Mouse (Mus musculus): ENCODE measurements at regions not wholly inside any gene's neighbourhood (a gene's known extent, or its start where the extent isn't known, plus 50 kb on each side); places are given as distances from the start of the nearest gene placed in this dataset.
A peak's percentile ranks its signal among the peaks of the same experiment; 100 is the strongest.
"Not testable (repeated sequence)": the region's sequence is repeated elsewhere in the genome, so short reads cannot be mapped to it uniquely, and the experiment has no call there.

GRCm38 (mm10) chr1:113412858-113413257 is 1548.1 kb upstream of the Dsel start:
- peak in 1 of 2 experiments; percentile 60 for DNase-seq
- H3K27me3 ChIP-seq (ENCODE audit: control insufficient read depth, insufficient read depth, low read length): no peaks in the 10 kb centered on the region
- WGBS: 17% methylated on average over 3 of the region's 3 CpGs
- no peak overlapping the region for H3K27ac ChIP-seq (ENCODE audit: insufficient read depth, low read length)
- no peak overlapping the region for H3K4me3 ChIP-seq (replicated peaks; ENCODE audit: insufficient read depth, low read depth, low read length)
- no peak for TF ChIP-seq POLR2A (IDR thresholded peaks at IDR 0.05; ENCODE audit: borderline replicate concordance, insufficient read depth, low read length)
- TF ChIP-seq CTCF (IDR thresholded peaks at IDR 0.05; ENCODE audit: borderline replicate concordance, insufficient read depth, low read depth, low read length): no peak
- H3K4me1 ChIP-seq (ENCODE audit: control insufficient read depth, insufficient read depth, low read length): no peaks in the 10 kb centered on the region

- no peak for TF ChIP-seq POLR2A (IDR thresholded peaks at IDR 0.05; ENCODE audit: borderline replicate concordance, insufficient read depth, low read length)
- no peak for TF ChIP-seq CTCF (IDR thresholded peaks at IDR 0.05; ENCODE audit: borderline replicate concordance, insufficient read depth, low read depth, low read length)
- no peaks in the 10 kb centered on the region for H3K27me3 ChIP-seq (ENCODE audit: control insufficient read depth, insufficient read depth, low read length)
- no peak overlapping the region for H3K4me3 ChIP-seq (replicated peaks; ENCODE audit: insufficient read depth, low read depth, low read length)
- H3K27ac ChIP-seq (ENCODE audit: insufficient read depth, low read length): no peak overlapping the region
- no peaks in the 10 kb centered on the region for H3K4me1 ChIP-seq (ENCODE audit: control insufficient read depth, insufficient read depth, low read length)
- DNase-seq: no peak
- WGBS: 85% methylated on average over 6 of the region's 6 CpGs
Measured at GRCm38 (mm10) chr1:113395267-113395824, 1530.6 kb upstream of the Dsel start.

- DNase-seq; H3K4me1 ChIP-seq (ENCODE audit: control insufficient read depth, insufficient read depth, low read length); H3K27me3 ChIP-seq (ENCODE audit: control insufficient read depth, insufficient read depth, low read length); H3K4me3 ChIP-seq (replicated peaks; ENCODE audit: insufficient read depth, low read depth, low read length); H3K27ac ChIP-seq (ENCODE audit: insufficient read depth, low read length): not testable (repeated sequence)
- 84% methylated on average over 3 of the region's 3 CpGs for WGBS
Measured at GRCm38 (mm10) chr1:113394326-113394725, 1529.6 kb upstream of the Dsel start.

GRCm38 (mm10) chr1:113392962-113393361 is 1528.2 kb upstream of the Dsel start:
- TF ChIP-seq CTCF (IDR thresholded peaks at IDR 0.05; ENCODE audit: borderline replicate concordance, insufficient read depth, low read depth, low read length) (no peak), POLR2A (IDR thresholded peaks at IDR 0.05; ENCODE audit: borderline replicate concordance, insufficient read depth, low read length) (no peak)
- no peaks in the 10 kb centered on the region for H3K4me1 ChIP-seq (ENCODE audit: control insufficient read depth, insufficient read depth, low read length)
- H3K4me3 ChIP-seq (replicated peaks; ENCODE audit: insufficient read depth, low read depth, low read length): no peak overlapping the region
- no peak for DNase-seq
- no peak overlapping the region for H3K27ac ChIP-seq (ENCODE audit: insufficient read depth, low read length)
- no peaks in the 10 kb centered on the region for H3K27me3 ChIP-seq (ENCODE audit: control insufficient read depth, insufficient read depth, low read length)

GRCm38 (mm10) chr1:113389920-113390319 is 1525.2 kb upstream of the Dsel start:
- Histone ChIP-seq H3K4me3 (replicated peaks; ENCODE audit: insufficient read depth, low read depth, low read length) (no peak overlapping the region), H3K27ac (ENCODE audit: insufficient read depth, low read length) (no peak overlapping the region), H3K4me1 (ENCODE audit: control insufficient read depth, insufficient read depth, low read length) (no peaks in the 10 kb centered on the region), H3K27me3 (ENCODE audit: control insufficient read depth, insufficient read depth, low read length) (no peaks in the 10 kb centered on the region)
- no peak for TF ChIP-seq CTCF (IDR thresholded peaks at IDR 0.05; ENCODE audit: borderline replicate concordance, insufficient read depth, low read depth, low read length)
- TF ChIP-seq POLR2A (IDR thresholded peaks at IDR 0.05; ENCODE audit: borderline replicate concordance, insufficient read depth, low read length): no peak
- no peak for DNase-seq
- WGBS: 96% methylated on average over 2 of the region's 2 CpGs

- Histone ChIP-seq H3K4me3 (replicated peaks; ENCODE audit: insufficient read depth, low read depth, low read length) (no peak overlapping the region), H3K4me1 (ENCODE audit: control insufficient read depth, insufficient read depth, low read length) (no peaks in the 10 kb centered on the region), H3K27ac (ENCODE audit: insufficient read depth, low read length) (no peak overlapping the region), H3K27me3 (ENCODE audit: control insufficient read depth, insufficient read depth, low read length) (no peaks in the 10 kb centered on the region)
- TF ChIP-seq POLR2A (IDR thresholded peaks at IDR 0.05; ENCODE audit: borderline replicate concordance, insufficient read depth, low read length): no peak
- no peak for TF ChIP-seq CTCF (IDR thresholded peaks at IDR 0.05; ENCODE audit: borderline replicate concordance, insufficient read depth, low read depth, low read length)
- WGBS: 31% methylated on average over 6 of the region's 6 CpGs
- no peak for DNase-seq
Measured at GRCm38 (mm10) chr1:113384888-113385430, 1520.2 kb upstream of the Dsel start.

GRCm38 (mm10) chr1:113383717-113384116 is 1519.0 kb upstream of the Dsel start:
- DNase-seq: no peak
- Histone ChIP-seq H3K27me3 (ENCODE audit: control insufficient read depth, insufficient read depth, low read length) (no peaks in the 10 kb centered on the region), H3K27ac (ENCODE audit: insufficient read depth, low read length) (no peak overlapping the region), H3K4me1 (ENCODE audit: control insufficient read depth, insufficient read depth, low read length) (no peaks in the 10 kb centered on the region), H3K4me3 (replicated peaks; ENCODE audit: insufficient read depth, low read depth, low read length) (no peak overlapping the region)
- WGBS: 94% methylated on average over 2 of the region's 2 CpGs
- TF ChIP-seq CTCF (IDR thresholded peaks at IDR 0.05; ENCODE audit: borderline replicate concordance, insufficient read depth, low read depth, low read length) (no peak), POLR2A (IDR thresholded peaks at IDR 0.05; ENCODE audit: borderline replicate concordance, insufficient read depth, low read length) (no peak)

- Histone ChIP-seq H3K4me3 (replicated peaks; ENCODE audit: insufficient read depth, low read depth, low read length) (no peak overlapping the region), H3K27ac (ENCODE audit: insufficient read depth, low read length) (no peak overlapping the region)
Measured at GRCm38 (mm10) chr1:113372679-113373078, 1508.0 kb upstream of the Dsel start.

More at GRCm38 (mm10) chr1:113372679-113373078, 1508.0 kb upstream of the Dsel start:
- TF ChIP-seq POLR2A (IDR thresholded peaks at IDR 0.05; ENCODE audit: borderline replicate concordance, insufficient read depth, low read length) (no peak), CTCF (IDR thresholded peaks at IDR 0.05; ENCODE audit: borderline replicate concordance, insufficient read depth, low read depth, low read length) (no peak)
- no peak for DNase-seq
- Histone ChIP-seq H3K4me1 (ENCODE audit: control insufficient read depth, insufficient read depth, low read length) (no peaks in the 10 kb centered on the region), H3K27me3 (ENCODE audit: control insufficient read depth, insufficient read depth, low read length) (no peaks in the 10 kb centered on the region)
- WGBS: 66% methylated on average over 1 of the region's 1 CpGs

Data from cerebellum, adult 2 months (tissue).